Mouse (Mus musculus) neural tube, embryonic 15.5 days (tissue): ENCODE results near the gene Nle1. TPM values are rescaled to one million over a fixed set of nuclear protein-coding genes. Genes with fewer than 3 reads are reported as not detected.

ENCODE experiments used
- ATAC-seq: fragments of 200-750 bp; cut with Nextera tagmentation; 2 replicates; pipeline ENCODE4 v1.8.0; 2017; ENCODE audit warnings: mild to moderate bottlenecking, moderate TSS enrichment, moderate library complexity; ENCODE audit not compliant: low FRiP score
- H3K27ac ChIP-seq: fragments of 300-500 bp; sonication (generic); replicated peaks from 2 replicates; pipeline ENCODE4 v1.5.1; 2015; ENCODE audit warnings: mild to moderate bottlenecking, inconsistent platforms
- H3K27me3 ChIP-seq: fragments of 300-500 bp; sonication (generic); replicated peaks from 2 replicates; pipeline ENCODE4 v1.6.1; 2015; ENCODE audit warnings: inconsistent platforms
- H3K36me3 ChIP-seq: fragments of 300-500 bp; sonication (generic); 2 replicates; pipeline ENCODE4 v1.6.1; 2015; ENCODE audit warnings: inconsistent platforms
- H3K4me1 ChIP-seq: fragments of 300-500 bp; sonication (generic); 2 replicates; pipeline ENCODE4 v1.6.1; 2015; ENCODE audit warnings: inconsistent platforms
- H3K4me2 ChIP-seq: fragments of 300-500 bp; sonication (generic); 2 replicates; pipeline ENCODE4 v1.6.1; 2015; ENCODE audit warnings: inconsistent platforms, mild to moderate bottlenecking, moderate library complexity
- H3K4me3 ChIP-seq: fragments of 300-500 bp; sonication (generic); replicated peaks from 2 replicates; pipeline ENCODE4 v1.5.1; 2015; ENCODE audit warnings: mild to moderate bottlenecking, inconsistent platforms
- H3K9ac ChIP-seq: fragments of 300-500 bp; sonication (generic); replicated peaks from 2 replicates; pipeline ENCODE4 v1.6.1; 2015; ENCODE audit warnings: mild to moderate bottlenecking, inconsistent platforms
- H3K9me3 ChIP-seq: fragments of 300-500 bp; sonication (generic); replicated peaks from 2 replicates; pipeline ENCODE4 v1.6.1; 2016; ENCODE audit warnings: inconsistent platforms
- WGBS: fragments of 180-500 bp; shearing (Covaris S2); methylation state at CpG from one replicate; pipeline ENCODE4 v1.1.7; 2015; ENCODE audit warnings: mixed read lengths; 5-methylcytosine and 5-hydroxymethylcytosine counted together
- polyA plus RNA-seq: library from polyadenylated mRNA; unstranded; fragments of >200 nt; fragmentation: Nextera tagmentation; extraction: Ambion mirVana; gene quantifications from 2 replicates; pipeline ENCODE4 v1.2.1, GENCODE M21; 2015

Gene Nle1
- polyA plus RNA-seq, 1 experiment from 2014 or later = 37.5 TPM

DNA sequence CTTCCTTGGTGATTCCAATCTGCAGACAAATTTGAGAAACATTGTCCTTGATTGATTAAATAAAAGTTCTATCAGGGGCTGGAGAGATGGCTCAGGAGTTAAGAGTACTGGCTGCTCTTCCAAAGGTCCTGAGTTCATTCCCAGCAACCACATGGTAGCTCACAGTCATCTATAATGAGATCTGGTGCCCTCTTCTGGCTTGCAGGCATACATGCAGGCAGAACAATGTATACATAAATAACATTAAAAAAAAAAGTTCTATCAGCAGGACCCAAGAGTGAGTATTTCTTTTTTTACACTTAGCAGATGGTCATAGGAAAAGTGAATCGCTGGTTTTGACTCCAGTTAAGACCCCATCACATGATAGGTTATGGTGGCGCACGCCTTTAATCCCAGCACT lies 21.7 kb downstream of the Nle1 start:
- H3K4me3 ChIP-seq = no peak overlapping the region
- H3K9me3 ChIP-seq = no peaks in the 10 kb centered on the region
- H3K9ac ChIP-seq = no peak overlapping the region
- ATAC-seq = no peak
- H3K36me3 ChIP-seq = no peaks in the 10 kb centered on the region
- WGBS = 96% methylated on average over 3 of the region's 3 CpGs
- H3K27ac ChIP-seq = no peak overlapping the region
- no peak overlapping the region for H3K4me2 ChIP-seq
- H3K4me1 ChIP-seq = peaks cover 19% of the 10 kb centered on the region
- H3K27me3 ChIP-seq = peaks cover 6% of the 10 kb centered on the region

DNA sequence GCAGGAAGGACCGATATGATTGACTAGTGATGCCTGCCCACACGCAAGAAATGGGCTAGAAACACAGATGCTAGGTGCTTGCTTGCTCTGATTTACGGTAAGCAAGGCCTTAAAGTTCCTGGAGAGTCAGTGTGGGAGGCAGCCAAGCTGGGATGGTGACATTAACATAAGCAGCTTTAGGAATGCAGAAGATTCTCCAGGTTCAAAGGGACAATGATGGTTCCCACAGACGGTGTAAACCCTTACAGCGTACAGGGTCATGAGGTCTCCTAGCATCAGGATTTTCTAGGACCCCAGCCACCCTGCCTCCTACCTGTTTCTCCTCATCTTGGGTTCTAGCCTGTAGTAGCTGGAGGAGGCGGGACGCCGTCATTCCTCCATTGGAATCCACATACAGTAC lies 25.0 kb downstream of the Nle1 start:
- no peaks in the 10 kb centered on the region for H3K36me3 ChIP-seq
- no peaks in the 10 kb centered on the region for H3K27me3 ChIP-seq
- peaks cover under 1% of the 10 kb centered on the region for H3K4me1 ChIP-seq
- H3K9ac ChIP-seq = no peak overlapping the region
- no peak overlapping the region for H3K4me3 ChIP-seq
- 66% methylated on average over 8 of the region's 8 CpGs for WGBS
- no peak overlapping the region for H3K4me2 ChIP-seq
- no peak overlapping the region for H3K27ac ChIP-seq
- no peak; the same call in 1 of the 2 replicates for ATAC-seq
- H3K9me3 ChIP-seq = no peaks in the 10 kb centered on the region

DNA sequence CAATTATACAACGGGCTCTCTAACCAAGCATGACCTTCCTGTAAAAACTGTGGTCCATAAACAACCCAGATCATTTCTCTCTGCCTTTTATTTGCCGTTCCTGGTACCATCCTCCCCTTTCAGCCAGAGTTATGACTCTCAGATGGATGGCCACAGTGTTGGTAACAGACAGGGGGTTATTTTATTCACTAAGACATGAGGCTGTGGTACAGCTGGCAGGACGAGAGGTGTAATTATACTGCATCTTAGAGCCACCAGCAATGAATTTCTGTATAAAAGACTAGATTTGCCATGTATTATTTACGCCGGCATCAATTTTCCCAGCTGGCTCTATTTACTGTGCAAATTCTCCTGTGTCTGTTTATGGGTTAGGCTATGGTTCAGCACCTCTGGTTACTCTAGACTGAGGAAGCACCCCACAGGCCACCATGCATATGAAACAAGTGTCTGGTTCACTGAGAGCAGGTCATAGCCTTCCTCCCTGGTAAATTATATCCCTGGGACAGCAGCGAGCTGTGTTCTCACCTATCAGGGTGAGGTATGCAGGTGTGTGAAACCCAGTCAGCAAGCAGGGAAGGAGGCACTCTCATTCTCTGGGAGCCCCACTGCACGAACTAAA lies 30.4 kb downstream of the Nle1 start:
- Histone ChIP-seq H3K27ac (no peak overlapping the region), H3K9ac (no peak overlapping the region), H3K9me3 (no peaks in the 10 kb centered on the region), H3K4me1 (no peaks in the 10 kb centered on the region), H3K27me3 (no peaks in the 10 kb centered on the region), H3K4me2 (no peak overlapping the region), H3K4me3 (no peak overlapping the region), H3K36me3 (no peaks in the 10 kb centered on the region)
- 58% methylated on average over 7 of the region's 7 CpGs for WGBS
- ATAC-seq = no peak

DNA sequence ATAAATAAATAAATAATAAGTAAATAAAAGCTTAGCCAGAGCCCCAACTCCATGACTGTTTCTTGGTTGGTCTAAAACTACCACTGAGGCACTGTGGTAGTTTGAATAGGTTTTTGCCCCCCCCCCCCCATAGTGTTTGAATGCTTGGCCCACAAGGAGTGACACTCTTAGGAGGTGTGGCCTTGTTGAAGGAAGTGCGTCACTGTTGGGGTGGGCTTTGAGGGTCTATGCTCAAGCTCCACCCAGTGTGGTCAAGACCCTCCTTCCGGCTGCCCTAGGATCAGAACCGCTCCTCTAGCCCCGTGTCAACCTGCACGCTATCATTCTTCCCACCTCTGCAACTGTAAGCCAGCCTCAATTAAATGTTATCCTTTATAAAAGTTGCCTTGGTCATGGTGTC lies 32.6 kb downstream of the Nle1 start:
- Histone ChIP-seq H3K4me2 (no peak overlapping the region), H3K27me3 (no peaks in the 10 kb centered on the region), H3K4me3 (no peak overlapping the region), H3K27ac (no peak overlapping the region), H3K4me1 (peaks cover 7% of the 10 kb centered on the region), H3K36me3 (no peaks in the 10 kb centered on the region), H3K9me3 (no peaks in the 10 kb centered on the region), H3K9ac (no peak overlapping the region)
- ATAC-seq = no peak
- 95% methylated on average over 5 of the region's 5 CpGs for WGBS

GRCm38 (mm10) chr11:82874924-82875323 lies 33.3 kb downstream of the Nle1 start:
- Histone ChIP-seq H3K4me2 (no peak overlapping the region), H3K4me1 (peaks cover 14% of the 10 kb centered on the region), H3K27ac (no peak overlapping the region), H3K4me3 (no peak overlapping the region), H3K27me3 (no peaks in the 10 kb centered on the region), H3K9ac (no peak overlapping the region), H3K36me3 (no peaks in the 10 kb centered on the region), H3K9me3 (no peaks in the 10 kb centered on the region)
- no peak for ATAC-seq
- WGBS = 55% methylated on average over 5 of the region's 5 CpGs

DNA sequence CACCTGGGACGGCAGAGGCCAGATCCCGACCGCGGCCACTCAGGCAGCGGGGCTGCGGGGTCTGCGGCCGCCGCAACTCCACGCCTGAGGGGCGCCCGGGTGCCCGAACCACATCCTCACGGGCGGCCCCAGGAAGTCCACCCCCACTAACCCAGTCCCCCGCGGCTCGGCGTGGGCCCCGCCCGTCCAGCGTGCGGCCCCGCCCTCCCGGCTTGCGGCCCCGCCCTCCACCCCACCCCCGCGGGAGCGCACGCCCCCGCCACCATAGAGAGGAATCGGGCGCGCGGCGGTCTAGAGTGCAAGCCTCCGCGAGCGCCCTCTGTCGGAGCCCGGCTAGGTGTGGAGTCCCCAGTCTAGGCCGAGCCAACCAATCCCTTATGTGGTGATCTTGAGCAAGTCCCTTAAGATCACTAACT lies 37.2 kb downstream of the Nle1 start, which contains the start of gene Rffl:
Gene Rffl, minus strand, starts transcription at position 180 of the 416 bp plus-strand sequence.
- no peaks in the 10 kb centered on the region for H3K36me3 ChIP-seq
- H3K4me2 ChIP-seq = peak within 1 kb of the TSS; percentile 87
- peak; percentile 94 for ATAC-seq
- 0 out of 2 replicates have a peak within 1 kb of the TSS, but pooled peaks have one; percentile 42 for H3K27ac ChIP-seq
- 2% methylated on average over 37 of the region's 43 CpGs for WGBS
- peaks cover 16% of the 10 kb centered on the region for H3K4me1 ChIP-seq
- no peaks in the 10 kb centered on the region for H3K9me3 ChIP-seq
- H3K4me3 ChIP-seq = peak within 1 kb of the TSS; percentile 76
- peak within 1 kb of the TSS; percentile 72 for H3K9ac ChIP-seq
- no peaks in the 10 kb centered on the region for H3K27me3 ChIP-seq

- 5% methylated on average over 36 of the region's 36 CpGs for WGBS
Measured at GRCm38 (mm10) chr11:82870173-82871030, 37.8 kb downstream of the Nle1 start.

DNA sequence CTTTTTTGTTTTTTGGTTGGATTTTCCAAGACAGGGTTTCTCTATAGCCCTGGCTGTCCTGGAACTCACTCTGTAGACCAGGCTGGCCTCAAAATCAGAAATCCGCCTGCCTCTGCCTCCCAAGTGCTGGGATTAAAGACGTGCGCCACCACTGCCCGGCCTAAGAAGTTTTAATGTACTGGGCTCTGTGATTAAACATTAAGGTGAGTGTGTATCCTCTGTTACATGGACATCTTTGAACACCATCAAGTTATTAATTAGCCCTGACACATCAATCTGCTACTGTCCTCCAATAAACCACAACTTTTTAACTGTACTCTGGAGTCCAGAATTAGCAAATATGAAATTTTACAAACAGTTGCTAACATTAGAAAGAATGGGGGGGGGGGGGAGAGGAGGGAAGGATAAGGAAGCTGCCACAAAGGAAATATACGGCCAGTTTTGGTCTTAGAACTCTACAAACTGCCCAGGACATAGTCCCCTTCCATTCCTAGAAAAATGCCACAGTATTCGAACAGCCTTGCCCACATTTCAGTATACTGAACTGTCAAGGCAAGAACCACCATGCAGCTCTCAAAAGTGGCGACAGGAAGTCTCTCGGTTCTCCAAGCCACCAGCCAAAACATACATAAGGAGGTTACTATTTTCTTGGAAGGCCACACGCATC lies 38.6 kb downstream of the Nle1 start:
- Histone ChIP-seq H3K27me3 (no peaks in the 10 kb centered on the region), H3K4me2 (peak overlapping the region; percentile 87), H3K9me3 (no peaks in the 10 kb centered on the region), H3K36me3 (no peaks in the 10 kb centered on the region), H3K9ac (no peak overlapping the region), H3K4me1 (peaks cover 16% of the 10 kb centered on the region), H3K4me3 (peak overlapping the region; percentile 76), H3K27ac (no peak overlapping the region)
- ATAC-seq = no peak
- 72% methylated on average over 9 of the region's 9 CpGs for WGBS

More at GRCm38 (mm10) chr11:82870173-82871030, 37.8 kb downstream of the Nle1 start:
- Histone ChIP-seq H3K9me3 (no peaks in the 10 kb centered on the region), H3K36me3 (no peaks in the 10 kb centered on the region), H3K4me1 (peaks cover 16% of the 10 kb centered on the region), H3K27me3 (no peaks in the 10 kb centered on the region), H3K4me3 (peak overlapping the region; percentile 76), H3K4me2 (peak overlapping the region; percentile 87), H3K27ac (0 out of 2 replicates have a peak overlapping the region, but pooled peaks have one; percentile 42), H3K9ac (peak overlapping the region; percentile 72)
- peak; percentile 40 for ATAC-seq

GRCm38 (mm10) chr11:82867956-82868355 lies 40.3 kb downstream of the Nle1 start:
- whole genome bisulfite sequencing = 85% methylated on average over 5 of the region's 5 CpGs
- no peaks in the 10 kb centered on the region for H3K9me3 ChIP-seq
- ATAC-seq = no peak
- H3K27ac ChIP-seq = no peak overlapping the region
- H3K27me3 ChIP-seq = no peaks in the 10 kb centered on the region
- no peak overlapping the region for H3K4me3 ChIP-seq
- no peak overlapping the region for H3K9ac ChIP-seq
- no peaks in the 10 kb centered on the region for H3K36me3 ChIP-seq
- H3K4me2 ChIP-seq = no peak overlapping the region
- H3K4me1 ChIP-seq = peaks cover 16% of the 10 kb centered on the region

DNA sequence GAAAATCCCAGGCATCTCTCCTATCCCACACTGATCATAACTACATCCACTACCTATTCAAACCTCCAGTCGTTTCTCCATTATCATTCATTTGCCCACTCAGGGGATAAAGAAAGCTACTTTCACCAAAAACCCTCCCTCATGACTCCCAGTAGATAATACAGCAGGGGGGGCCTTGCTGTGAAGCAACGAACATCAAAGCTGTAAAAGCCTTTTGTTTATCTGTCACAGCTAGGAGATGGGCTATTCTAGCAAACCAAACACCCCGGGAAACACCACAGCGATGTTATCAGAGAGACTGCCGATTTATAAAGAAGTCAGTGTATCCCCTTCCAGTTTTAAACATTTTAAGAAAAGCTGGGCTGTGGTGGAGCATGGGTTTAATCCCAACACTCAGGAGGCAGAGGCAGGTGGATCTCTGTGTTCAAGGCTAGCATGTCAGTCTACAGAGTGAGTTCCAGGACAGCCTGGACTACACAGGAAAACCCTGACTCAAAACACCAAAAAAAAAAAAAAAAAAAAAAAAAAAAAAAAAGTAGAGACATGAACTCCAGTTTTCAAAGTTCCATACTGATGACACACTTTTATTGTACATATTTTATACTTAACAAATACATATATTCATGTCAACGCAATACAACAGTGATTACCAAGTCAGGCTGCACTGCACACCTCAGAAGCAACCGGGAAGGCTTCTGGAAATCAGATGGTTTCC lies 41.2 kb downstream of the Nle1 start:
- no peak for ATAC-seq
- whole genome bisulfite sequencing = 27% methylated on average over 7 of the region's 7 CpGs
- no peak overlapping the region for H3K27ac ChIP-seq
- no peaks in the 10 kb centered on the region for H3K27me3 ChIP-seq
- no peak overlapping the region for H3K4me3 ChIP-seq
- H3K36me3 ChIP-seq = no peaks in the 10 kb centered on the region
- H3K4me1 ChIP-seq = peaks cover 17% of the 10 kb centered on the region
- H3K4me2 ChIP-seq = no peak overlapping the region
- H3K9ac ChIP-seq = no peak overlapping the region
- H3K9me3 ChIP-seq = no peaks in the 10 kb centered on the region

GRCm38 (mm10) chr11:82865957-82866356 lies 42.3 kb downstream of the Nle1 start:
- Histone ChIP-seq H3K4me2 (no peak overlapping the region), H3K9ac (no peak overlapping the region), H3K4me3 (no peak overlapping the region), H3K36me3 (no peaks in the 10 kb centered on the region), H3K27me3 (no peaks in the 10 kb centered on the region), H3K9me3 (no peaks in the 10 kb centered on the region), H3K27ac (no peak overlapping the region), H3K4me1 (peaks cover 19% of the 10 kb centered on the region)
- 79% methylated on average over 10 of the region's 10 CpGs for WGBS
- no peak for ATAC-seq
